Comparison of ENCODE assay signal across 19 mouse cellular contexts in the genomic region with DNA sequence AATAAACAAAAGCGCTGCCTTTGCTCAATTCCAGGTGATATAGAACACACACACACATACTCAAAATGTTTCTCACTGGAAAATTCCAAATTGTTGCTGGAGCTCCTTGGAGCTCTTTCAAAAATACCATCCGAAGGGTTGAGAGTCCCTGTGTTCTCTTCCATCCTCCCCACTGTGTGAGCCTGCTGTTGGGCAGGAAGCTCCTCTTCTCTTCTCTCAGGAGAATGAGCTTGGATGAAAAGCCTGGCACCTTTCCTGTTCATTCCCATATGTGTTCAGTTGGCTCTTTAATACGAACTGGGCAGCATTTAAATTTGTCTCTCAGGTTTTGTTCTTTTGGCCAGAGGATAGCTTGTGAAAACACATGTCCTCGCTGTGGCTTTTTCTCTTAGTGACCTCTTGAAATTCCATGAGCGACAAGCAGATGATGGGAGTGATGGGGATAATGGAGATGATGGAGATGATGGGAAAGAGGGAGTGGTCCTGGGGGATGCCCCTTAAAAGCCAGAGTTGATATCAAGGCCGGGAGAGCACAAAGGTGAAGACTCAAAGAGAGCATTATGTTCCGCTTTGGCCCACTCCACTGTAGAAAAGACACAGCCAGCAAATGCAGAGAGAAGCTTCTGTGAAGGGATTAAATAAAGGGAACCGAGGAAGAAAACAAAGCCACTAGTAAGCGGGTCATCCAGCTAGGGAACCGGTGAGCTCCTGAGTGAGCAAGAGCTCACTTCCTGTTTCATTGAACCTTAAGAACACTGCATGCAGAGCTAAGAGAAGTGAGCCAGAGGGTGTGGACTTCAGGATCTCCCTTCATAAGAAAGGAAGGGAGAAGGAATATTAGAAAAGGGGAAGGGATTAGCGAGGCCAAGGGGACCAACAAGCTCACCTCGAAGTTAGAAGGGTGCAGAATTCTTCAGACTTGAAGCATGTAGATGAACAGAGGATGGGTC. TPM values are rescaled to one million over a fixed set of nuclear protein-coding genes. Genes with fewer than 3 reads are reported as not detected.
A peak's percentile ranks its signal among the peaks of the same experiment; 100 is the strongest.
DNase-seq lines count a peak whose midpoint lies in the region; ATAC-seq and TF ChIP-seq lines count a peak whose summit lies in the region.
"Had no signal": no experiment of that assay in that cellular context is flagged by ENCODE, and none has a peak within 500 bp of the region (broad histone marks: within the 10 kb centered on the region; RNA-seq: fewer than 3 reads in every experiment).

No protein-coding gene starts in this region.

- no peaks in the 10 kb centered on the region for H3K36me3 ChIP-seq in liver, postnatal 0 days (replicated peaks; ENCODE audit: insufficient read depth, low read length)
- no peaks in the 10 kb centered on the region for H3K36me3 ChIP-seq in liver, embryonic 12.5 days
- no peaks in the 10 kb centered on the region for H3K36me3 ChIP-seq in MEL (ENCODE audit: control insufficient read depth in 1 of 2, insufficient read depth in 2 of 2, low read length in 2 of 2)
- H3K36me3 ChIP-seq in forebrain, postnatal 0 days (ENCODE audit: insufficient read depth) = no peaks in the 10 kb centered on the region
- H3K36me3 ChIP-seq: intestine, embryonic 15.5 days; limb, embryonic 13.5 days had no signal

- no peak overlapping the region for H3K4me3 ChIP-seq in liver, postnatal 0 days (ENCODE audit: low read depth, low read length)
- H3K4me3 ChIP-seq in liver, embryonic 12.5 days = no peak overlapping the region
- H3K4me3 ChIP-seq in MEL (ENCODE audit: control insufficient read depth in 1 of 2, insufficient read depth in 1 of 2, low read depth in 2 of 2, low read length in 2 of 2) = no peak overlapping the region
- no peak overlapping the region for H3K4me3 ChIP-seq in forebrain, postnatal 0 days (ENCODE audit: low read depth, low read length)
- H3K4me3 ChIP-seq: intestine, embryonic 15.5 days; left cerebral cortex, adult 2 months; limb, embryonic 13.5 days had no signal

- H3K4me1 ChIP-seq in liver, postnatal 0 days (ENCODE audit: insufficient read depth) = peaks cover 13% of the 10 kb centered on the region
- H3K4me1 ChIP-seq in liver, embryonic 12.5 days = no peaks in the 10 kb centered on the region
- H3K4me1 ChIP-seq in MEL (ENCODE audit: control insufficient read depth in 1 of 2, insufficient read depth in 2 of 2, low read length in 2 of 2) = no peaks in the 10 kb centered on the region
- no peaks in the 10 kb centered on the region for H3K4me1 ChIP-seq in forebrain, postnatal 0 days (ENCODE audit: insufficient read depth)
- H3K4me1 ChIP-seq: intestine, embryonic 15.5 days; limb, embryonic 13.5 days had no signal

- H3K27me3 ChIP-seq in liver, postnatal 0 days (ENCODE audit: insufficient read depth, low read length) = no peaks in the 10 kb centered on the region
- H3K27me3 ChIP-seq in liver, embryonic 12.5 days (replicated peaks) = peaks cover 11% of the 10 kb centered on the region
- peaks cover 46 to 70% of the 10 kb centered on the region in 2 experiments for H3K27me3 ChIP-seq in MEL (ENCODE audit: control insufficient read depth in 1 of 2, insufficient read depth in 2 of 2, low read length in 2 of 2)
- H3K27me3 ChIP-seq in forebrain, postnatal 0 days (ENCODE audit: insufficient read depth, low read length) = no peaks in the 10 kb centered on the region
- H3K27me3 ChIP-seq: intestine, embryonic 15.5 days; limb, embryonic 13.5 days had no signal

- H3K4me2 ChIP-seq in liver, postnatal 0 days (ENCODE audit: low read depth, low read length) = peak overlapping the region; percentile 13; the same call in 1 of the 2 replicates
- no peak overlapping the region for H3K4me2 ChIP-seq in liver, embryonic 12.5 days
- H3K4me2 ChIP-seq in forebrain, postnatal 0 days (ENCODE audit: low read depth) = no peak overlapping the region
- H3K4me2 ChIP-seq: heart, embryonic 11.5 days; intestine, embryonic 15.5 days; limb, embryonic 13.5 days had no signal

- 59% methylated on average over 12 of the region's 12 CpGs for WGBS in liver, postnatal 0 days (ENCODE audit: insufficient replicate concordance)
- WGBS in liver, embryonic 12.5 days (ENCODE audit: insufficient replicate concordance) = 60% methylated on average over 12 of the region's 12 CpGs
- 69% methylated on average over 12 of the region's 12 CpGs for WGBS in forebrain, postnatal 0 days

- H3K27ac ChIP-seq in liver, postnatal 0 days (ENCODE audit: low read depth) = peak overlapping the region; percentile 44; the same call in 1 of the 2 replicates
- no peak overlapping the region for H3K27ac ChIP-seq in liver, embryonic 12.5 days
- H3K27ac ChIP-seq in MEL (ENCODE audit: control insufficient read depth, low read depth, low read length) = no peak overlapping the region
- no peak overlapping the region for H3K27ac ChIP-seq in forebrain, postnatal 0 days (ENCODE audit: low read depth, low read length)
- H3K27ac ChIP-seq: intestine, embryonic 15.5 days; left cerebral cortex, adult 2 months; limb, embryonic 13.5 days had no signal

- TF ChIP-seq RAD21 in MEL (IDR thresholded peaks at IDR 0.05; ENCODE audit: low read depth, low read length) = no peak

- H3K9ac ChIP-seq in liver, postnatal 0 days (replicated peaks) = no peak overlapping the region
- H3K9ac ChIP-seq in liver, embryonic 12.5 days = no peak overlapping the region
- H3K9ac ChIP-seq in MEL (ENCODE audit: control insufficient read depth, low read depth, low read length, poor library complexity, severe bottlenecking) = no peak overlapping the region
- no peak overlapping the region for H3K9ac ChIP-seq in forebrain, postnatal 0 days
- H3K9ac ChIP-seq: intestine, embryonic 15.5 days; limb, embryonic 13.5 days had no signal

- H3K79me2 ChIP-seq in MEL (ENCODE audit: control insufficient read depth, insufficient read depth, low read length, poor library complexity) = no peaks in the 10 kb centered on the region

- TF ChIP-seq EP300 in liver, postnatal 0 days (IDR thresholded peaks at IDR 0.05; ENCODE audit: low read depth) = no peak
- no peak for TF ChIP-seq EP300 in MEL (IDR thresholded peaks at IDR 0.05; ENCODE audit: low read depth in 1 of 2, low read length in 2 of 2)

- no peaks in the 10 kb centered on the region for H3K9me3 ChIP-seq in liver, postnatal 0 days (ENCODE audit: low read length)
- H3K9me3 ChIP-seq in liver, embryonic 12.5 days (replicated peaks) = no peaks in the 10 kb centered on the region
- H3K9me3 ChIP-seq in MEL (replicated peaks; ENCODE audit: insufficient read depth, low read length) = no peaks in the 10 kb centered on the region
- no peaks in the 10 kb centered on the region for H3K9me3 ChIP-seq in forebrain, postnatal 0 days (ENCODE audit: low read length)
- H3K9me3 ChIP-seq: intestine, embryonic 15.5 days; limb, embryonic 13.5 days had no signal

- intact Hi-C loops in heart, postnatal 10 days (cut with DNase I) = no loop called here

- TF ChIP-seq POLR2A in MEL (IDR thresholded peaks at IDR 0.05; ENCODE audit: control insufficient read depth in 1 of 2, insufficient read depth in 1 of 2, low read depth in 1 of 2, low read length in 2 of 2, poor library complexity in 1 of 2) = no peak

- ATAC-seq in liver, postnatal 0 days = no peak
- no peak for ATAC-seq in liver, embryonic 12.5 days
- no peak for ATAC-seq in forebrain, postnatal 0 days
- ATAC-seq: forebrain, embryonic 16.5 days; intestine, embryonic 15.5 days; midbrain, embryonic 16.5 days had no signal

- no peak for DNase-seq in liver, postnatal 0 days
- peak; percentile 26 for DNase-seq in MEL (ENCODE audit: low read depth, low spot score)
- peak; percentile 97 for DNase-seq in cerebellum, adult 9-11 months
- peak; percentile 23 to 33 for DNase-seq in monocyte, adult 2 months (ENCODE audit: low read depth in 1 of 2, low spot score in 2 of 2)
- no peak for DNase-seq in right cerebral cortex, postnatal 10 days (ENCODE audit: low spot score in 2 of 2)
- DNase-seq in forebrain, postnatal 0 days = no peak
- no peak for DNase-seq in heart, postnatal 10 days
- DNase-seq: embryo, embryonic 11 days; heart, postnatal 4 days; kidney, postnatal 25 days; lung, adult 18-20 months; right cerebral cortex, postnatal 14 days had no signal

- no peak for TF ChIP-seq CTCF in liver, postnatal 0 days (IDR thresholded peaks at IDR 0.05; ENCODE audit: low read depth)
- TF ChIP-seq CTCF in MEL (IDR thresholded peaks at IDR 0.05 in 2 of 3, conservative IDR thresholded peaks at IDR 0.05 in 1 of 3; ENCODE audit: control insufficient read depth in 1 of 3, insufficient read depth in 1 of 3, low read depth in 2 of 3, low read length in 3 of 3, poor library complexity in 1 of 3, severe bottlenecking in 1 of 3) = no peak
- TF ChIP-seq CTCF in forebrain, postnatal 0 days (IDR thresholded peaks at IDR 0.05; ENCODE audit: low read depth) = no peak

RNA-seq across cellular contexts. Expression of gene Jaml, which starts 7.0 kb away (rescaled TPM):
- 0.68 and 0.73 TPM in 2 replicates for polyA plus RNA-seq in liver, postnatal 0 days (2015; fragmentation: Nextera tagmentation; extraction: Ambion mirVana)
- 0.12 TPM in 1 of 2 replicates, not detected in the other for polyA plus RNA-seq in liver, embryonic 12.5 days (2016; fragmentation: Nextera tagmentation; extraction: Ambion mirVana)
- total RNA-seq in MEL (2012; rRNA removed) = not detected in 2 replicates
- polyA plus RNA-seq in MEL (2012; ENCODE audit: insufficient read depth in 1 of 2, insufficient read length in 2 of 2, low read depth in 1 of 2, low replicate concordance in 2 of 2, missing spikeins in 1 of 2) = not detected
- 0.23 TPM in 1 of 2 replicates, not detected in the other for total RNA-seq in forebrain, postnatal 0 days (2014; rRNA removed)
- 0.16 and 0.19 TPM in 2 replicates for polyA plus RNA-seq in forebrain, postnatal 0 days (2015; fragmentation: Nextera tagmentation; extraction: Ambion mirVana)
- total RNA-seq in heart, postnatal 10 days (2021) = under 1 TPM; 0.19 to 0.30 TPM

RNA-seq across cellular contexts. Expression of gene Mpzl3, which starts 31.0 kb away (rescaled TPM):
- polyA plus RNA-seq in liver, postnatal 0 days (2015; fragmentation: Nextera tagmentation; extraction: Ambion mirVana) = 0.99 and 1.4 TPM in 2 replicates
- 0.63 and 1.1 TPM in 2 replicates for polyA plus RNA-seq in liver, embryonic 12.5 days (2016; fragmentation: Nextera tagmentation; extraction: Ambion mirVana)
- not detected in 2 replicates for total RNA-seq in MEL (2012; rRNA removed)
- not detected for polyA plus RNA-seq in MEL (2012; ENCODE audit: insufficient read depth in 1 of 2, insufficient read length in 2 of 2, low read depth in 1 of 2, low replicate concordance in 2 of 2, missing spikeins in 1 of 2)
- total RNA-seq in forebrain, postnatal 0 days (2014; rRNA removed) = 1.8 and 3.7 TPM in 2 replicates
- 0.62 and 1.1 TPM in 2 replicates for polyA plus RNA-seq in forebrain, postnatal 0 days (2015; fragmentation: Nextera tagmentation; extraction: Ambion mirVana)
- total RNA-seq in heart, postnatal 10 days (2021) = 1 to 10 TPM in 1 of 2 experiments, under 1 TPM in 1; 0.82 to 2.1 TPM

RNA-seq across cellular contexts. Expression of gene Scn2b, which starts 31.6 kb away (rescaled TPM):
- polyA plus RNA-seq in liver, postnatal 0 days (2015; fragmentation: Nextera tagmentation; extraction: Ambion mirVana) = 0.06 and 0.09 TPM in 2 replicates
- polyA plus RNA-seq in liver, embryonic 12.5 days (2016; fragmentation: Nextera tagmentation; extraction: Ambion mirVana) = 0.70 and 0.90 TPM in 2 replicates
- not detected in 2 replicates for total RNA-seq in MEL (2012; rRNA removed)
- not detected for polyA plus RNA-seq in MEL (2012; ENCODE audit: insufficient read depth in 1 of 2, insufficient read length in 2 of 2, low read depth in 1 of 2, low replicate concordance in 2 of 2, missing spikeins in 1 of 2)
- total RNA-seq in forebrain, postnatal 0 days (2014; rRNA removed) = 8.6 and 11.5 TPM in 2 replicates
- 3.6 and 5.4 TPM in 2 replicates for polyA plus RNA-seq in forebrain, postnatal 0 days (2015; fragmentation: Nextera tagmentation; extraction: Ambion mirVana)
- 1 to 10 TPM in 1 of 2 experiments, under 1 TPM in 1; 0.79 to 1.1 TPM for total RNA-seq in heart, postnatal 10 days (2021)

RNA-seq across cellular contexts. Expression of gene Mpzl2, which starts 46.4 kb away (rescaled TPM):
- 13.7 and 15.7 TPM in 2 replicates for polyA plus RNA-seq in liver, postnatal 0 days (2015; fragmentation: Nextera tagmentation; extraction: Ambion mirVana)
- polyA plus RNA-seq in liver, embryonic 12.5 days (2016; fragmentation: Nextera tagmentation; extraction: Ambion mirVana) = 3.9 and 4.9 TPM in 2 replicates
- total RNA-seq in MEL (2012; rRNA removed) = 0.08 and 0.16 TPM in 2 replicates
- under 1 TPM in 1 of 2 experiments, not detected in 1; 0.39 TPM for polyA plus RNA-seq in MEL (2012; ENCODE audit: insufficient read depth in 1 of 2, insufficient read length in 2 of 2, low read depth in 1 of 2, low replicate concordance in 2 of 2, missing spikeins in 1 of 2)
- 2.2 and 4.6 TPM in 2 replicates for total RNA-seq in forebrain, postnatal 0 days (2014; rRNA removed)
- 2.0 and 2.3 TPM in 2 replicates for polyA plus RNA-seq in forebrain, postnatal 0 days (2015; fragmentation: Nextera tagmentation; extraction: Ambion mirVana)
- 1 to 10 TPM; 1.6 to 2.2 TPM for total RNA-seq in heart, postnatal 10 days (2021)

RNA-seq across cellular contexts. Expression of gene Scn4b, which starts 52.2 kb away (rescaled TPM):
- 0.73 and 0.82 TPM in 2 replicates for polyA plus RNA-seq in liver, postnatal 0 days (2015; fragmentation: Nextera tagmentation; extraction: Ambion mirVana)
- polyA plus RNA-seq in liver, embryonic 12.5 days (2016; fragmentation: Nextera tagmentation; extraction: Ambion mirVana) = 0.25 and 0.33 TPM in 2 replicates
- total RNA-seq in MEL (2012; rRNA removed) = not detected in 2 replicates
- polyA plus RNA-seq in MEL (2012; ENCODE audit: insufficient read depth in 1 of 2, insufficient read length in 2 of 2, low read depth in 1 of 2, low replicate concordance in 2 of 2, missing spikeins in 1 of 2) = not detected
- total RNA-seq in forebrain, postnatal 0 days (2014; rRNA removed) = 0.43 and 0.69 TPM in 2 replicates
- polyA plus RNA-seq in forebrain, postnatal 0 days (2015; fragmentation: Nextera tagmentation; extraction: Ambion mirVana) = 0.36 and 0.59 TPM in 2 replicates
- under 1 TPM; 0.20 to 0.22 TPM for total RNA-seq in heart, postnatal 10 days (2021)

Comparison
In these comparisons a context has a peak if more than half of its experiments do, and no peak if none do; other contexts are left out.
1. DNase-seq: peak in MEL (single experiment), cerebellum, adult 9-11 months (single experiment) and monocyte, adult 2 months (2 of 2); none in liver, postnatal 0 days (single experiment), right cerebral cortex, postnatal 10 days (0 of 2), forebrain, postnatal 0 days (single experiment) and heart, postnatal 10 days (0 of 2).